Mouse (Mus musculus): ENCODE results near the gene Cog4. TPM values are rescaled to one million over a fixed set of nuclear protein-coding genes. Genes with fewer than 3 reads are reported as not detected.
A peak's percentile ranks its signal among the peaks of the same experiment; 100 is the strongest.
"Not testable (repeated sequence)": the region's sequence is repeated elsewhere in the genome, so short reads cannot be mapped to it uniquely, and the experiment has no call there.

Gene Cog4
- polyA plus RNA-seq, 2 experiments from 2014 or later = 52.3 to 53.6 TPM

- no peak for ATAC-seq
Observed at GRCm38 (mm10) chr8:110926690-110927089, 80.3 kb downstream of the Cog4 start.

- no peak for ATAC-seq
Observed at GRCm38 (mm10) chr8:110928435-110928834, 82.0 kb downstream of the Cog4 start.

GRCm38 (mm10) chr8:110929066-110929465, 82.7 kb downstream of the Cog4 start:
- peak; percentile 90 for ATAC-seq

- ATAC-seq = not testable (repeated sequence)
Observed at GRCm38 (mm10) chr8:110929672-110930071, 83.3 kb downstream of the Cog4 start.

GRCm38 (mm10) chr8:110931176-110931939, 85.0 kb downstream of the Cog4 start:
- no peak for ATAC-seq

Other genes starting within 250 kb of the Cog4 start
- 1 to 10 TPM; 6.6 to 7.6 TPM for gene Vac14, start 228.0 kb upstream of the Cog4 start, polyA plus RNA-seq (2017; shearing (Covaris generic))
- gene Mtss1l, start 125.1 kb upstream of the Cog4 start, polyA plus RNA-seq (2017; shearing (Covaris generic)) = under 1 TPM in 1 of 2 experiments, not detected in 1; 0.21 TPM
- gene Il34, start 40.7 kb upstream of the Cog4 start, polyA plus RNA-seq (2017; shearing (Covaris generic)) = not detected
- gene Sf3b3, start 187 bp downstream of the Cog4 start, polyA plus RNA-seq (2017; shearing (Covaris generic)) = 10 to 100 TPM; 79.7 to 89.2 TPM
- 1 to 10 TPM; 1.9 to 2.3 TPM for gene Fuk, start 55.9 kb downstream of the Cog4 start, polyA plus RNA-seq (2017; shearing (Covaris generic))
- 10 to 100 TPM in 1 of 2 experiments, 1 to 10 TPM in 1; 8.7 to 10.1 TPM for gene St3gal2, start 73.3 kb downstream of the Cog4 start, polyA plus RNA-seq (2017; shearing (Covaris generic))
- 10 to 100 TPM; 13.2 to 14.0 TPM for gene Ddx19a, start 151.2 kb downstream of the Cog4 start, polyA plus RNA-seq (2017; shearing (Covaris generic))
- gene Ddx19b, start 185.2 kb downstream of the Cog4 start, polyA plus RNA-seq (2017; shearing (Covaris generic)) = 1 to 10 TPM; 6.5 to 8.2 TPM
- 10 to 100 TPM; 14.0 to 20.3 TPM for gene Aars, start 186.5 kb downstream of the Cog4 start, polyA plus RNA-seq (2017; shearing (Covaris generic))
- not detected for gene Exosc6, start 209.7 kb downstream of the Cog4 start, polyA plus RNA-seq (2017; shearing (Covaris generic))
- not detected for gene Clec18a, start 245.8 kb downstream of the Cog4 start, polyA plus RNA-seq (2017; shearing (Covaris generic))
- gene Pdpr, start 248.0 kb downstream of the Cog4 start, polyA plus RNA-seq (2017; shearing (Covaris generic)) = 1 to 10 TPM; 8.0 to 8.6 TPM